Mouse (Mus musculus) lung, embryonic 16.5 days (tissue): ENCODE results near the gene Mars. TPM values are rescaled to one million over a fixed set of nuclear protein-coding genes. Genes with fewer than 3 reads are reported as not detected.
A peak's percentile ranks its signal among the peaks of the same experiment; 100 is the strongest.

Experiments used
- ATAC-seq: fragments of 200-750 bp; cut with Nextera tagmentation; 2 replicates; pipeline ENCODE4 v1.8.0; 2017; ENCODE audit warnings: low read depth, mild to moderate bottlenecking, moderate library complexity
- H3K27ac ChIP-seq: fragments of 300-500 bp; sonication (generic); 2 replicates; pipeline ENCODE4 v1.5.1; 2014; ENCODE audit warnings: mild to moderate bottlenecking, control low read depth, low read length
- H3K27me3 ChIP-seq: fragments of 300-500 bp; sonication (generic); 2 replicates; pipeline ENCODE4 v1.6.1; 2014; ENCODE audit warnings: low read depth, low read length, mixed read lengths; ENCODE audit not compliant: control insufficient read depth, insufficient read depth
- H3K36me3 ChIP-seq: fragments of 300-500 bp; sonication (generic); 2 replicates; pipeline ENCODE4 v1.6.1; 2014; ENCODE audit warnings: low read length; ENCODE audit not compliant: control insufficient read depth, insufficient read depth
- H3K4me1 ChIP-seq: fragments of 300-500 bp; sonication (generic); replicated peaks from 2 replicates; pipeline ENCODE4 v1.6.1; 2014; ENCODE audit warnings: low read length, mixed read lengths; ENCODE audit not compliant: control insufficient read depth, insufficient read depth
- H3K4me2 ChIP-seq: fragments of 300-500 bp; sonication (generic); 2 replicates; pipeline ENCODE4 v1.6.1; 2014; ENCODE audit warnings: low read depth, low read length, control low read depth
- H3K4me3 ChIP-seq: fragments of 300-500 bp; sonication (generic); 2 replicates; pipeline ENCODE4 v1.5.1; 2014; ENCODE audit warnings: mild to moderate bottlenecking, low read length, control low read depth
- H3K9ac ChIP-seq: fragments of 300-500 bp; sonication (generic); 2 replicates; pipeline ENCODE4 v1.6.1; 2014; ENCODE audit warnings: low read length, control low read depth
- H3K9me3 ChIP-seq: fragments of 300-500 bp; sonication (generic); 2 replicates; pipeline ENCODE4 v1.6.1; 2016; ENCODE audit warnings: low read length; ENCODE audit not compliant: control insufficient read depth
- WGBS: fragments of 180-500 bp; shearing (Covaris S2); extraction: QIAGEN DNeasy Blood & Tissue Kit; methylation state at CpG from one replicate; pipeline ENCODE4 v1.1.7; 2014; 5-methylcytosine and 5-hydroxymethylcytosine counted together
- polyA plus RNA-seq: library from polyadenylated mRNA; unstranded; fragments of >200 nt; fragmentation: Nextera tagmentation; extraction: Ambion mirVana; gene quantifications from 2 replicates; pipeline ENCODE4 v1.2.1, GENCODE M21; 2015

Gene Mars
- polyA plus RNA-seq, 1 experiment from 2014 or later: 93.9 TPM

- WGBS: 77% methylated on average over 8 of the region's 8 CpGs
- no peak overlapping the region for H3K9ac ChIP-seq
- H3K27me3 ChIP-seq: peaks cover 20% of the 10 kb centered on the region
- H3K4me2 ChIP-seq: no peak overlapping the region
- ATAC-seq: no peak
- peaks cover 13% of the 10 kb centered on the region for H3K4me1 ChIP-seq
- H3K9me3 ChIP-seq: no peaks in the 10 kb centered on the region
- no peaks in the 10 kb centered on the region for H3K36me3 ChIP-seq
- H3K27ac ChIP-seq: no peak overlapping the region
- H3K4me3 ChIP-seq: no peak overlapping the region
Measured at GRCm38 (mm10) chr10:127264336-127264735, 47.2 kb downstream of the Mars start.

DNA sequence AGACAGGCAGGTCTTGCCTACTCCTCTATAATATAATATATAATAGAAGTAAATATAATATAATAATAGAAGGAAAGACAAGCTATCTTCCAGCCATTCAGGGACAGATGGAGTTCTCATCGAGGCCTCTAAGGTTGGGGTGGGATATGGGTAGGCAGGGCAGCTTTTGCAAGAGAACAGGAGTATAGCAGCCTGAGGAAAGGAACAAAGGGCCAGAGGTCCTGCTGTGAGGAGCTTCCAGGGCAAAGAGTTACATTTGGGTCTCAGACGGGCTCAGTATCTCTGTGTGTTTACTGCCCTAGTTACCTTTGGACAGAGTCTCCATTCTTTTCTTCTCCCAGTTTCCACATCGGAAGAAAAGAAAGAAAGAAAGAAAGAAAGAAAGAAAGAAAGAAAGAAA lies 48.0 kb downstream of the Mars start:
- Histone ChIP-seq H3K4me1 (peaks cover 13% of the 10 kb centered on the region), H3K4me2 (no peak overlapping the region)
- WGBS: 64% methylated on average over 3 of the region's 3 CpGs

DNA sequence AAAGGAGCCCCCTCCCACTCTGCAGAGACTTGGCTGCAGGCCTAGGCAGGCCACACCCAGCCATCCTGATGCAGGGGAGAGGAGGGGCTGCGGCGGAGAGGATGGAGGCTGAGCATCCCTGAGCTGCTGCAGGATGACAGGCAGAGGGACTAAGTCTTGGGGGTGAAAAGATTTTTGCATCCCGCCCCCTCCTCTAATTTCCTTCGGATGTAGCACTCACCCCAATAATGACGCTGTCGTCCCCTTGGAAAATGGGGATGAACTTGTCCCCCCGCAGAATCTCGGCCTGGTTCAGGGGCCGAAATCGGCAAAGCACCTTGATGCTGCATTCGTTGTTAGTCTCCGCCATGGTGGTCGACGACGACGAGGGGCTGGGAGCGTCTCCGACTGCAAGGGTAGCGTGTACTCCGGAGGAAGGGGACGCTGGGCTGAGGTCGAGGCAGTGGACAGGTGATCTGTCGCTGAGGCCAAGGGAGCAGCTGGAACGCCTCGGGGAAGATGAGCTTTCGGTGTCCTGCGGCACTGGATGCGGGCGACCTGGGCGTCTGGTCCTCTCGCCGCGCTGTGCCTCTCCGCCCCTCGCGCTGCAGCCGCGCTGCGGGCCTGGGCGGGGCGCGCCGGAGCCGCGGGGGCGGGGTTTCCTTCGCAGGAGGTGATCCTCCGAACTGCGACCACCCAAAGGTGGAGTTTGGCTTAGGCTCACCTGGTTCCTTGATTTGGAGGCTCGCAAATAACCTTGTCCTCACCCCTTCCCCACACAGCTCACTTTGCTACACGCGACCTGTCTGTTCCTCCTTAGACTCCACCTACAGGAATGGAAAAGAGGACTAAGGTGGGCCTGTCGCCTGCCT lies 48.8 kb downstream of the Mars start, which contains the start of gene Kif5a:
TSS of gene Kif5a (minus strand) at position 801 of the 851 bp plus-strand sequence.
- no peak within 1 kb of the TSS for H3K27ac ChIP-seq
- WGBS: 1% methylated on average over 44 of the region's 53 CpGs
- peak within 1 kb of the TSS; percentile 47 for H3K4me3 ChIP-seq
- no peaks in the 10 kb centered on the region for H3K9me3 ChIP-seq
- H3K4me1 ChIP-seq: peaks cover 13% of the 10 kb centered on the region
- H3K4me2 ChIP-seq: peak within 1 kb of the TSS; percentile 77
- no peak for ATAC-seq
- H3K9ac ChIP-seq: peak within 1 kb of the TSS; percentile 56
- peaks cover 20% of the 10 kb centered on the region for H3K27me3 ChIP-seq
- H3K36me3 ChIP-seq: no peaks in the 10 kb centered on the region

More for the DNA sequence above, 48.0 kb downstream of the Mars start:
- Histone ChIP-seq H3K9me3 (no peaks in the 10 kb centered on the region), H3K36me3 (no peaks in the 10 kb centered on the region), H3K4me3 (no peak overlapping the region), H3K27me3 (peaks cover 20% of the 10 kb centered on the region), H3K27ac (no peak overlapping the region), H3K9ac (no peak overlapping the region)
- ATAC-seq: no peak

DNA sequence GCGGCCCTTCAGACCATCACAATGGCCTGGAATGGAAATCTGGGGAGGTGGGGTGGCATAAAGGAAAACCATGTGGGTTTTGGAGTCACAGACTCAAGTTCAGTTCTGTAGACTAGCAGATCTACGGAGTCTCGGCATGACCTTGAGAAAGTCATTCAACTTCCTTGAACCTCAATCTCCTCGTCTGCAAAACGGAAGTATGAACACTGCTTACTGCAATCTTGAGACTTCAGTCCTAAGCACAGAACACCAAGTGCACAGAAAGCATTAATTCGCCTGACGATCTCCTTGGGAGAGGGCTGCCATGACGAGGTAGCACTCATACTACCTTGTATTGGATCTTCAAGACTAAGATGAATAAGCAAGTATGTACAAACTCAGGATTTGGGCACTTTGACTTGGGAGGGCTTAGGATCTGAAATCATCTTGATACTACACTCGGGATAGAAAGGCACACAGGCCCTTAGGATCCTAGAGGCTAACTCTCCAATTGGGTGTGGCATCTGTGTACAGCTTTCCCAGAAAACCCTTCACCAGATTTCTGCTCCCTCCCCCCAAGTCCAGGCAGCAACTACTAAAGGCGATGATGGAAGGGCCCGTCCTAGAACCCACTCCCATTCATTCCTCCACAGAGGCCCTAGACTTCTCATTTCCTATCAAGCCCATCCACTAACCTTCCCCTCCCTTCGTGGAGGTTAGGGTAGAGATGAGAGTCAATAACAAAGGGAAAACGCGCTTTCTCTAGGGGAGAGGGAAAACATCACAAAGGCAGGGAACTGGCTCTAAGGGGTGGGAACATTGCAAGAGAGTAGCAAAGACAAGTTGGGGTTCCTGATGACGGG lies 49.7 kb downstream of the Mars start:
- H3K36me3 ChIP-seq: no peaks in the 10 kb centered on the region
- H3K27me3 ChIP-seq: peaks cover 20% of the 10 kb centered on the region
- ATAC-seq: no peak
- no peak overlapping the region for H3K27ac ChIP-seq
- H3K9ac ChIP-seq: no peak overlapping the region
- H3K4me2 ChIP-seq: no peak overlapping the region; the same call in 1 of the 2 replicates
- no peaks in the 10 kb centered on the region for H3K9me3 ChIP-seq
- no peak overlapping the region for H3K4me3 ChIP-seq
- WGBS: 63% methylated on average over 15 of the region's 15 CpGs
- peaks cover 7% of the 10 kb centered on the region for H3K4me1 ChIP-seq

DNA sequence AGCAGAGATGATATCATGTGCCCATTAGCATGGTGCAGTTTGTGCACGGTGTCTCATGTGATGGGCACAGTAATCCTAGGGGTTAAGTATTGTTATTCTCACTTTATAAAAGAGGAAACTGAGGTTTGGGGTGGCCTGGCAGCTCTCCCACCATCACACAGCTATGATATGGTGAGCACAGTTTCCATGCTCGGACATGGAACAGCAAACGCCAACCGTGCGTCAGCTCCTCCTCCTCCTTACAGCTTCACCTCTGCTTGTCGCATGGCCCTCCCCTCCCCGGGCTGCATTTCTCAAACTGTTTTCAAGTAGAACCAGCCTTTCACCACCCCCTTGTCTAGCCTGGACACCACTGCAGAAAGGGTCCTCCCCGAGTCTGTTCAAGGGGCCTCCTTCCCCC lies 53.1 kb downstream of the Mars start:
- Histone ChIP-seq H3K4me3 (no peak overlapping the region), H3K36me3 (no peaks in the 10 kb centered on the region), H3K4me1 (peaks cover 7% of the 10 kb centered on the region), H3K9ac (no peak overlapping the region), H3K27ac (no peak overlapping the region), H3K27me3 (peaks cover 15% of the 10 kb centered on the region), H3K4me2 (no peak overlapping the region), H3K9me3 (no peaks in the 10 kb centered on the region)
- no peak for ATAC-seq
- 64% methylated on average over 8 of the region's 8 CpGs for WGBS

- no peak overlapping the region for H3K4me2 ChIP-seq
- no peak overlapping the region for H3K27ac ChIP-seq
- H3K36me3 ChIP-seq: no peaks in the 10 kb centered on the region
- H3K9me3 ChIP-seq: no peaks in the 10 kb centered on the region
- no peak overlapping the region for H3K4me3 ChIP-seq
- peaks cover 13% of the 10 kb centered on the region for H3K27me3 ChIP-seq
- H3K9ac ChIP-seq: no peak overlapping the region
- peaks cover 5% of the 10 kb centered on the region for H3K4me1 ChIP-seq
- WGBS: 71% methylated on average over 6 of the region's 6 CpGs
- ATAC-seq: no peak
Measured at GRCm38 (mm10) chr10:127257790-127258189, 53.8 kb downstream of the Mars start.

DNA sequence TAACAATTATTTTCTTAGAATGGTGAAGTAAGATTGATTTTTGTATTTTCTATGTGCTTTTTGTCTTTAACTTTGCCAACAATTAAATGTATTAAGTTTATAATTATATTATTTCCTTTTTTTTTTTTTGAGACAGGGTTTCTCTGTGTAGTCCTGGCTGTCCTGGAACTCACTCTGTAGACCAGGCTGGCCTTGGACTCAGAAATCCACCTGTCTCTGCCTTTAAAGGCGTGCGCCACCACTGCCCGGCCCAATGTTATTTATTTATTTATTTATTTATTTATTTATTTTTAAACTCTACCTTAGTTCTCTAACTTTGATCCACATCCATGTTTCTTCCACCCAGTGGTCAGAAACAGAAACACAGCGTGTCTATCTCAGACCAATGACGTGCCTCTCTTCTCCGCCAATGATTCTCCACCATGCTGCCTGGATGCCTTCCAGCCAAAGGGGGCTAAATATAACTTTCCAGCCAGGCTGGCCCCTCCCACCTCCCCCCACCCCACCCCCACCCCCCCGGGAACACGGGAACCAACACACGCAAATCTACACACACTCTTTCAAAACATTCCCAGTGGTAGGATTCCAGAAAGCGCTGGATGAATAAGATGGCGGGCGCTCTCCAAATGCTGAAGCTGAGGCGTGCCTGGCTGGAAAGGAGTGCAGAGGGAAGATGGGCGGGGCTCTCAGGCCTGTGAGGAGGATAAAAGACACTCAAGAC lies 55.8 kb downstream of the Mars start:
- no peak overlapping the region for H3K27ac ChIP-seq
- H3K9ac ChIP-seq: no peak overlapping the region
- peak; percentile 82 for ATAC-seq
- H3K36me3 ChIP-seq: no peaks in the 10 kb centered on the region
- no peaks in the 10 kb centered on the region for H3K4me1 ChIP-seq
- no peak overlapping the region for H3K4me3 ChIP-seq
- no peaks in the 10 kb centered on the region for H3K9me3 ChIP-seq
- WGBS: 18% methylated on average over 14 of the region's 14 CpGs
- H3K4me2 ChIP-seq: no peak overlapping the region; the same call in 1 of the 2 replicates
- H3K27me3 ChIP-seq: no peaks in the 10 kb centered on the region

DNA sequence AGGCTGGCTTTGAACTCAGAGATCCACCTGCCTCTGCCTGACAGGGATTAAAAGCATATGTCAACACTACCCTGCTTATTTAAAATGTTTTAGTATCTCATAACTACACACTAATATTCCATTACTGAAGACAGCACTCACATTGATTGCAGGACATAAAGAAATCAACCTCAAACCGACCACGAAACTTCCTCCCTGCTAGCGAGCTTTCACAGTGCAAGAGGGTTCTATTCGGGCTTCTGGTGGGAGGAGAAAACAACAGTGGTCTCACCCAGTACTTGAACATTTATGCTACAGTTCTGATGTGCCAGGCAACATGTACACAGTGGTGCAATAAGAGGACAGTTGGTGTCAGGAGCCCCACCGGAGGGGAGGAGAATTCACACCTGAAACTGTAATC lies 60.8 kb downstream of the Mars start:
- Histone ChIP-seq H3K27me3 (no peaks in the 10 kb centered on the region), H3K4me2 (no peak overlapping the region), H3K27ac (no peak overlapping the region), H3K9ac (no peak overlapping the region), H3K36me3 (no peaks in the 10 kb centered on the region), H3K4me3 (no peak overlapping the region), H3K9me3 (no peaks in the 10 kb centered on the region), H3K4me1 (no peaks in the 10 kb centered on the region)
- 75% methylated on average over 5 of the region's 5 CpGs for WGBS
- no peak for ATAC-seq
